Mouse (Mus musculus): ENCODE measurements around the gene Gnao1. TPM values are rescaled to one million over a fixed set of nuclear protein-coding genes. Genes with fewer than 3 reads are reported as not detected.

The Gnao1 gene
- total and polyA plus RNA-seq, 3 experiments = 1.1 to 13.5 (median 3.5) TPM

DNA sequence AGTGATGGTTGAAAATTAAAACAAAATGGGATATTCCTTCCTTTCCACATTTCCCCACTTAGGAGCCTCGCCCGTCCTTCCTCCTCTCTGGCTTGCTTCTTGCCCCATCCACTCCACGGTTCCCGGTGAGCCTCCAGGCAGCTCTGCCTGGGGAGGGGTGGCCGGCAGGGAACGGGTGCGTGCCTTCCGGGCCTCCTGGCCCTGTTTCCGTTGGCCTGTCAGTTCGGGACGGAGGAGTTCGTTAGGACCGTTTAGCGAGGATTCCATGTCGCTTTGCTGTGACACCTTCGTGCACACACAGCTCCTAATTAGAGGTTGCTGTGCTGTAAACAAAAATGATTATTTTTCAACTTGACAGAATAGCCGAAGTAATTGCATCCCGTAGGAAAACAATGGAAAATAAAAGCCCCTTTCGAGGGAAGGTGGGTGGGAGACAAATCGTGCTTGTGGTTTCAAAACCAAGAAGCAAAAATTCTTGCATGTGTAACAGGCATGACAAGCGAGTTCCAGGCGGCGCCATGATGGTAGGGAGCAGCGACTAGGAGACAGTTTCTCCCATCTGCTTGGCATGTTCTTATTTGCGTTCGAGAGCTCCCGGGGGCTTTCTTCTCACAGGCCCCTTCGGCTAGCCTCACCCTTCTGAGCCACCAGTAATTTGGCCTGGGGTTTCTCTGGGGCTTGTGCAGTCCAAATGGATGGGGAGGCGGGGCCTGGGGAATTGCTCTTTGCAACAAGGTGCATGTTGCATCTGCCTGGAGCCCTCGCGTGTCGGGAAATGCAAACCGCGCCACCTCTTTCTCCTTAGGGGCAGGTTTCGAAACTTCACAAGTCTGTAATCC lies 3.0 kb downstream of the Gnao1 start:
- Histone ChIP-seq H3K4me2 (ENCODE audit: insufficient read depth, low read depth, poor library complexity, severe bottlenecking) (no peak overlapping the region), H3K9ac (ENCODE audit: insufficient read depth, low read depth) (no peak overlapping the region), H3K27ac (ENCODE audit: insufficient read depth, low read depth) (no peak overlapping the region), H3K4me3 (replicated peaks in 1 of 3; ENCODE audit: low read depth in 2 of 3, low read length in 2 of 3, poor library complexity in 1 of 3) (no peak overlapping the region), H3K36me3 (replicated peaks in 1 of 2; ENCODE audit: control insufficient read depth in 1 of 2, insufficient read depth in 1 of 2, low read length in 1 of 2) (peaks cover 0 to 24% of the 10 kb centered on the region in 2 experiments), H3K4me1 (ENCODE audit: control insufficient read depth in 1 of 2, insufficient read depth in 2 of 2) (peaks cover 2 to 21% of the 10 kb centered on the region in 2 experiments; a peak in 3 of 4 replicates), H3K27me3 (replicated peaks) (peaks cover 1% of the 10 kb centered on the region), H3K9me3 (replicated peaks; ENCODE audit: low read length) (no peaks in the 10 kb centered on the region), H3K79me2 (replicated peaks; ENCODE audit: control insufficient read depth, extremely low read depth, insufficient read depth, poor library complexity, severe bottlenecking) (no peaks in the 10 kb centered on the region)
- in situ Hi-C loops (cut with MboI; ENCODE audit: low pct_ligation_motif_present, low pct_unique_long_range_greater_than_20kb, low sequenced_read_pairs) = no loop called here
- dilution Hi-C loops (cut with MboI; ENCODE audit: extremely low pct_ligation_motif_present, extremely low pct_unique_long_range_greater_than_20kb, low sequenced_read_pairs) = no loop called here
- DNase-seq (ENCODE audit: extremely low read depth) = no peak
- no peak for TF ChIP-seq UBTF (IDR thresholded peaks at IDR 0.05; ENCODE audit: low read depth, low read length)
- no peak for TF ChIP-seq PAX5 (IDR thresholded peaks at IDR 0.05; ENCODE audit: low read length)
- no peak for TF ChIP-seq ETS1 (conservative IDR thresholded peaks at IDR 0.05; ENCODE audit: low read depth, low read length)
- TF ChIP-seq IRF4 (IDR thresholded peaks at IDR 0.05; ENCODE audit: low read depth, low read length) = no peak
- TF ChIP-seq TBP (conservative IDR thresholded peaks at IDR 0.05; ENCODE audit: low read depth, low read length) = no peak
- TF ChIP-seq MYC (IDR thresholded peaks at IDR 0.05; ENCODE audit: low read depth, low read length) = no peak
- TF ChIP-seq GABPA (IDR thresholded peaks at IDR 0.05; ENCODE audit: insufficient replicate concordance, low read depth, low read length) = no peak
- TF ChIP-seq ZKSCAN1 (IDR thresholded peaks at IDR 0.05; ENCODE audit: borderline replicate concordance, low read depth, low read length) = no peak
- no peak for TF ChIP-seq USF2 (conservative IDR thresholded peaks at IDR 0.05; ENCODE audit: low read depth, low read length)

DNA sequence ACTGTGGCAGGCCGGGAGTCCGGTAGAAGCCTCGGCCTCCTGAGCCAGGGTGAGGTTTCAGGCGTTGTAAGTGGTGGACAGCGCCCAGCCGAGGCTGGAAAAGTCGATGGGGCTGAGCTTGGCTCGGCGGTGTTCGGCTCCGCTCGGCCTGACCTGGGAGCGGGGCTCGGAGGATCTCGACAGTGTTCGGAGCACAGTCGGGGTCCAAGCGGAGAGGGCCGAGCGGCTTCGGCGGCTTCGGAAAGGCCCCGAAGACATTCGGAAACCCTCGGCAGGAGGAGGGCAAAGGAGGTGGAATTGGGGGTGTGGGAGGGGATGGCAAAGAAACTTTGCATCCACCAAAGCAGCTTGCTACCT lies 3.6 kb downstream of the Gnao1 start:
- no peak for DNase-seq (ENCODE audit: extremely low read depth)
- TF ChIP-seq MAFK (IDR thresholded peaks at IDR 0.05; ENCODE audit: insufficient replicate concordance, low read length) = no peak
- TF ChIP-seq UBTF (IDR thresholded peaks at IDR 0.05; ENCODE audit: low read depth, low read length) = no peak
- no peak for TF ChIP-seq E2F4 (IDR thresholded peaks at IDR 0.05; ENCODE audit: insufficient replicate concordance, low read depth, low read length)
- no peak for TF ChIP-seq BHLHE40 (IDR thresholded peaks at IDR 0.05; ENCODE audit: low read depth, low read length)
- TF ChIP-seq JUN (IDR thresholded peaks at IDR 0.05; ENCODE audit: insufficient read depth, low read depth, low read length) = no peak
- no peak for TF ChIP-seq TCF12 (IDR thresholded peaks at IDR 0.05; ENCODE audit: low read depth, low read length)
- no peak for TF ChIP-seq USF2 (conservative IDR thresholded peaks at IDR 0.05; ENCODE audit: low read depth, low read length)
- TF ChIP-seq CHD1 (IDR thresholded peaks at IDR 0.05; ENCODE audit: low read depth, low read length) = no peak
- no peak for TF ChIP-seq ELF1 (IDR thresholded peaks at IDR 0.05; ENCODE audit: low read depth, low read length)
- TF ChIP-seq HCFC1 (IDR thresholded peaks at IDR 0.05; ENCODE audit: low read depth, low read length) = no peak
- TF ChIP-seq POLR2AphosphoS2 (IDR thresholded peaks at IDR 0.05; ENCODE audit: low read depth, low read length) = no peak
- TF ChIP-seq JUND (conservative IDR thresholded peaks at IDR 0.05; ENCODE audit: low read depth, low read length) = no peak
- no peak for TF ChIP-seq SIN3A (IDR thresholded peaks at IDR 0.05; ENCODE audit: low read length)
- TF ChIP-seq ETS1 (conservative IDR thresholded peaks at IDR 0.05; ENCODE audit: low read depth, low read length) = no peak
- no peak for TF ChIP-seq NRF1 (IDR thresholded peaks at IDR 0.05; ENCODE audit: low read depth, low read length)
- TF ChIP-seq SMC3 (IDR thresholded peaks at IDR 0.05; ENCODE audit: low read depth, low read length) = no peak
- Histone ChIP-seq H3K4me3 (replicated peaks in 1 of 3; ENCODE audit: low read depth in 2 of 3, low read length in 2 of 3, poor library complexity in 1 of 3) (no peak overlapping the region), H3K36me3 (replicated peaks in 1 of 2; ENCODE audit: control insufficient read depth in 1 of 2, insufficient read depth in 1 of 2, low read length in 1 of 2) (peaks cover 0 to 29% of the 10 kb centered on the region in 2 experiments), H3K4me1 (ENCODE audit: control insufficient read depth in 1 of 2, insufficient read depth in 2 of 2) (peaks cover 2 to 21% of the 10 kb centered on the region in 2 experiments; a peak in 3 of 4 replicates), H3K9me3 (replicated peaks; ENCODE audit: low read length) (no peaks in the 10 kb centered on the region), H3K27me3 (replicated peaks) (no peaks in the 10 kb centered on the region), H3K27ac (ENCODE audit: insufficient read depth, low read depth) (no peak overlapping the region), H3K4me2 (ENCODE audit: insufficient read depth, low read depth, poor library complexity, severe bottlenecking) (no peak overlapping the region), H3K9ac (ENCODE audit: insufficient read depth, low read depth) (no peak overlapping the region), H3K79me2 (replicated peaks; ENCODE audit: control insufficient read depth, extremely low read depth, insufficient read depth, poor library complexity, severe bottlenecking) (no peaks in the 10 kb centered on the region)
- dilution Hi-C loops (cut with MboI; ENCODE audit: extremely low pct_ligation_motif_present, extremely low pct_unique_long_range_greater_than_20kb, low sequenced_read_pairs) = no loop called here
- in situ Hi-C loops (cut with MboI; ENCODE audit: low pct_ligation_motif_present, low pct_unique_long_range_greater_than_20kb, low sequenced_read_pairs) = no loop called here

Measured in CH12.LX (cell line).